Mouse (Mus musculus) liver, postnatal 0 days (tissue): ENCODE measurements at regions not wholly inside any gene's neighbourhood (a gene's known extent, or its start where the extent isn't known, plus 50 kb on each side); places are given as distances from the start of the nearest gene placed in this dataset.

Source experiments
- CTCF ChIP-seq: sonication (generic); IDR thresholded peaks from 2 replicates; pipeline ENCODE4 v1.5.1; 2016; ENCODE audit warnings: antibody characterized with exemption, low read depth
- EP300 ChIP-seq: IDR thresholded peaks from 2 replicates; pipeline ENCODE4 v1.6.1; 2016; ENCODE audit warnings: antibody characterized with exemption, low read depth, mild to moderate bottlenecking

DNA sequence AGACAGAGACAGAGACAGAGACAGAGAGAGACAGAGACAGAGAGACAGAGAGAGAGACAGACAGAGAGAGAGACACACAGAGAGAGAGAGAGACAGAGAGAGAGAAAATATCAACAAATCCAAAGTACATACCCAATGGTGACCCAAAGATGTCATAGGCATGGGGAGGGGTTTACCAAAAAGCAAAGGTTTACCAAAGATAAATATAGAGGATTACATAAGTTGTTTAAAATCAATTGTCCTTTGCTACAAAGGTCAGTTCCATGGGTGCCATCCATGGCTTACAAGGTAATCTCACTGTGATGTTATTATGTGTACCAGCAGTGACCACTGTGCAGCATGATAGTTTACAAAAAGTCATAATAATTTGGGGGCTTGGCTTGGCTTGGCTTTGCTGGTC, 88.7 kb upstream of the Trim24 start:
- TF ChIP-seq CTCF (no peak), EP300 (no peak)
